Mouse (Mus musculus): ENCODE results near the gene Cstf3.
A peak's percentile ranks its signal among the peaks of the same experiment; 100 is the strongest.

Cstf3 gene

GRCm38 (mm10) chr2:104711585-104712485, 121.5 kb downstream of the Cstf3 start, which contains the start of gene Tcp11l1:
Gene Tcp11l1 (minus strand): TSS chr2:104712169.
- peak; percentile 28 for DNase-seq (ENCODE audit: low spot score)

- no peak for DNase-seq (ENCODE audit: low spot score)
Observed at GRCm38 (mm10) chr2:104712486-104712809, 122.1 kb downstream of the Cstf3 start.

GRCm38 (mm10) chr2:104714254-104714691, 124.0 kb downstream of the Cstf3 start:
- no peak for DNase-seq (ENCODE audit: low spot score)

All from ovary, adult 18-20 months (tissue).